Mouse (Mus musculus): ENCODE measurements at regions not wholly inside any gene's neighbourhood (a gene's known extent, or its start where the extent isn't known, plus 50 kb on each side); places are given as distances from the start of the nearest gene placed in this dataset.

DNA sequence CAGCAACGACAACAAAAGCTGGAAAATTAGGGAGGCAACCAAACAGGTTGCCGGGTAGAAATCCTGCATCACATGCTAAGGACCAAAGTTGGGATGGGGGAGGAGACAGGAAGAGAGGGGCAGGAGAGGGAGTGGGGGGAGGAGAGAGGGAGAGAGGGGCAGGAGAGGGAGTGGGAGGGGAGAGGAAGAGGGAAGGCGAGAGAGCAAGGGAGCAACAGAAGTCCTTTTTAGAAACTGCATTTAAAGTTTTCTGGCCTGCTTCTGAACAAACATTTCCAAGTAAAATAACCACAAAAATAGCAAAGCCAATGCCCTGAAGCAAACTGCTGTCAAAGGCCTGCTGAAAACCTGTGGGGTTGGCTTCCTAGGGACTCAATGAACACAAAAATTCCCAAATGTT lies 589.3 kb downstream of the Gm19410 start:
- no peak overlapping the region for H3K27ac ChIP-seq (ENCODE audit: insufficient read depth, low read length)
- TF ChIP-seq POLR2A (IDR thresholded peaks at IDR 0.05; ENCODE audit: extremely low read depth, insufficient read depth, low read length): no peak
- TF ChIP-seq CTCF (IDR thresholded peaks at IDR 0.05; ENCODE audit: extremely low read depth, insufficient read depth, low read length): no peak
- H3K4me1 ChIP-seq (ENCODE audit: control insufficient read depth, insufficient read depth, low read length): no peaks in the 10 kb centered on the region
- no peak overlapping the region for H3K4me3 ChIP-seq (ENCODE audit: insufficient read depth, low read length)

DNA sequence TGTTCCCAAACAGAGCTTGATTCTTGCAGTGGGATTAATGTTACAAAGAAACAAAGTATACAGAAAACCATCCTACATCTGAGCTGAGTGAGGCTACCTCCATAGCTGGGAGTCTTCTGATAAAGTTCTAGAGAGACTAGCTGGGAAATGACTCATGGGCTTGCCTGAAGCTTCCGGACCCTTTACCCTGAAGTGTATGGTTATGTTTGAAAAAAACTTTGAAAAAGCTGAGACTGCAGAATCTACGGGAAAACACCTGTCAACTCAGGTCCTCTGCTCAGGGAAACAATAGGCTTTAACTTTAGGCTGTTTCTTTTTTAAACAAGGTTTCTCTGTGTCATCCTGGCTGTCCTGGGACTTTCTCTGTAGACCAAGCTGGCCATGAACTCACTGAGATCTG lies 593.4 kb downstream of the Gm19410 start:
- H3K4me3 ChIP-seq (ENCODE audit: insufficient read depth, low read length): no peak overlapping the region
- no peak overlapping the region for H3K27ac ChIP-seq (ENCODE audit: insufficient read depth, low read length)
- H3K4me1 ChIP-seq (ENCODE audit: control insufficient read depth, insufficient read depth, low read length): no peaks in the 10 kb centered on the region; the same call in 1 of the 2 replicates
- TF ChIP-seq CTCF (IDR thresholded peaks at IDR 0.05; ENCODE audit: extremely low read depth, insufficient read depth, low read length) (no peak), POLR2A (IDR thresholded peaks at IDR 0.05; ENCODE audit: extremely low read depth, insufficient read depth, low read length) (no peak)

DNA sequence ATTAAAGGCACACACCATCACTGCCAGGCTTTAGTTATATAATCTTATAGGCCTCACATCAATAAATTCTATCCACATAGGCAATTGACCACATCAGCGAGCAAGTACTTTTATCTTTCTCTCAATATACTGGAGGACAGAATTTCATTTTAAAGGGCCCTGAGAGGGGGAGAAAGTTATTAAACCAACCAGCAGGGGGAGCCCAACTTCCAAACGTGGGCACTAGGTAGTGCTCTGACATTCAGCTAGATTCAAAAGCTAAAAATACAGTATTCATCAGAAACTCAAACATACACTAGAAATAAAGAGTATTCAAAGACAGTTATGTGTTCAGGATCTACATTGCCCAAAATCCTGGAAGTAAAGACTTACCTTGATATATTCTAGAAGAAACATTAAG lies 595.7 kb downstream of the Gm19410 start:
- H3K27ac ChIP-seq (ENCODE audit: insufficient read depth, low read length): no peak overlapping the region
- TF ChIP-seq CTCF (IDR thresholded peaks at IDR 0.05; ENCODE audit: extremely low read depth, insufficient read depth, low read length) (peak; percentile 70), POLR2A (IDR thresholded peaks at IDR 0.05; ENCODE audit: extremely low read depth, insufficient read depth, low read length) (no peak)

DNA sequence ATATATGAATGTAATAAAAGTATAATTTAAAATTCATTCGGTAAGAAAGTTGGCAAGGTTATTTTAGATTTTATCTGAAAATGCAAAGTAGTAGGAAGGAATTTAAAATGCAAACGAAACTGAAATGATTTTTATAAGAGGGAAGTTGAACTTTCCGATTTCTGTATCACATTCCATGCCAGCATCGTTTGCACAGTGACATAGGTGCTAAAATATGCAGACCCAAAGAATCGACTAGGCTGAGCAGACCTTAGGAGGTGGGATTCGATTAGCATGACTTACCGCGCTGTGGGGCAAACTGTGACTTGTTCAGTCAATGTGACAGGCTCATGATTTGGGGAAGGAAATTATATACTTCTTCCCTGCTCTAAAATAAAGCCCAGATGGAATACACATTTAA lies 596.2 kb downstream of the Gm19410 start:
- Histone ChIP-seq H3K4me1 (ENCODE audit: control insufficient read depth, insufficient read depth, low read length) (no peaks in the 10 kb centered on the region; the same call in 1 of the 2 replicates), H3K4me3 (ENCODE audit: insufficient read depth, low read length) (no peak overlapping the region), H3K27ac (ENCODE audit: insufficient read depth, low read length) (no peak overlapping the region)
- TF ChIP-seq CTCF (IDR thresholded peaks at IDR 0.05; ENCODE audit: extremely low read depth, insufficient read depth, low read length) (no peak), POLR2A (IDR thresholded peaks at IDR 0.05; ENCODE audit: extremely low read depth, insufficient read depth, low read length) (no peak)

More for the DNA sequence above, 595.7 kb downstream of the Gm19410 start:
- Histone ChIP-seq H3K4me1 (ENCODE audit: control insufficient read depth, insufficient read depth, low read length) (no peaks in the 10 kb centered on the region; the same call in 1 of the 2 replicates), H3K4me3 (ENCODE audit: insufficient read depth, low read length) (no peak overlapping the region)

DNA sequence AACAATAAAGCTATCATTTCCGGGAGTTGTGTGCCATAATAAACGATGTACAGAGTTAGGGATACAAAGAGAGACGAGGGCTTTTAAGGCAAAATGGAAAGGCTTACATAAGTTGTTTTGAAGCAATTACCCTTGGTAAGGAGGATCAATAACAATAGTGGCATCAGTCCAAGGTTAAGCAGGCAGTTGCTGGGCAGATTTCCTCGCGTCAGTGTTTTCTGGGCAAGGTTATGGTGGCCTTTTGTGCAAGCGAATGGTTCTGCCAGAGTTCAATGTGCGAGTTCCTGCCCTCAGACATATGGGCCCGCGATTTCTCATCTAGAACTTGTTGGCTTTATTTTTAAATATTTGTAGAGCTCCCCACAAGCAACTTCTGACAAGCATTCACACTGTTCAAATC lies 597.7 kb downstream of the Gm19410 start:
- no peak overlapping the region for H3K27ac ChIP-seq (ENCODE audit: insufficient read depth, low read length)

DNA sequence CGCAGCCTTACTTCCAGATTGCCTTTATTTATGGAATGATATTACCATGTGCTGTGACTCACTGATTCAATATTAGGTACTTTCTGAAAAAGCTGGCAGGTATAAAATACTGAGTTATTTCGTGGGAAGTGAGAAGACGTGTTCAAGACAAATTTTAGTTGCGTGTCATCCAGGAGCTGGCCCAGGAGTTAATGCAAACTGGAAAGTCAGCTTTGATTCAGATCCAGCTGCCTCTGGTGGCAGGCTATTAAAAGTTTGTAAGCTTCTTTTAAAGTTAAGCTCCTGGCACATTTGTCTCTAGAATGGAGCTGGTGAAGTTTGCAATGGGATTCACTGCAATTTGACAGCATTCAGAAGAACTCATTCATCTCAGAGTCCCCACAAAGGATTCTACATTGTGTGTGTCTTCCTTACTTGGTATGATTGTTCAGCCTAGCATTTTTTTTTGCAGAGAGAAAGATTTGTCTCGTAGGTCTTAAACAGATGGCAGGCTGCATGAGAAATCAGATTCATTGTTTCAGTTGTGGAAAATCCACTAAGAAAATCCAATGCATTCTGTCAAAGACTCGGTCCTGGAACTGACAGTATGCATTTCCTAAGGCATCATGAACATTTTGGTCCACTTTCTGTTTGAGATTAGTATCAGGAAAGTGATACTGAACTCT lies 599.1 kb downstream of the Gm19410 start:
- TF ChIP-seq POLR2A (IDR thresholded peaks at IDR 0.05; ENCODE audit: extremely low read depth, insufficient read depth, low read length) (no peak), CTCF (IDR thresholded peaks at IDR 0.05; ENCODE audit: extremely low read depth, insufficient read depth, low read length) (no peak)
- no peak overlapping the region for H3K27ac ChIP-seq (ENCODE audit: insufficient read depth, low read length)
- H3K4me3 ChIP-seq (ENCODE audit: insufficient read depth, low read length): no peak overlapping the region
- no peaks in the 10 kb centered on the region; the same call in 1 of the 2 replicates for H3K4me1 ChIP-seq (ENCODE audit: control insufficient read depth, insufficient read depth, low read length)

More for the DNA sequence above, 597.7 kb downstream of the Gm19410 start:
- H3K4me3 ChIP-seq (ENCODE audit: insufficient read depth, low read length): no peak overlapping the region
- TF ChIP-seq POLR2A (IDR thresholded peaks at IDR 0.05; ENCODE audit: extremely low read depth, insufficient read depth, low read length): no peak
- TF ChIP-seq CTCF (IDR thresholded peaks at IDR 0.05; ENCODE audit: extremely low read depth, insufficient read depth, low read length): no peak
- no peaks in the 10 kb centered on the region; the same call in 1 of the 2 replicates for H3K4me1 ChIP-seq (ENCODE audit: control insufficient read depth, insufficient read depth, low read length)

DNA sequence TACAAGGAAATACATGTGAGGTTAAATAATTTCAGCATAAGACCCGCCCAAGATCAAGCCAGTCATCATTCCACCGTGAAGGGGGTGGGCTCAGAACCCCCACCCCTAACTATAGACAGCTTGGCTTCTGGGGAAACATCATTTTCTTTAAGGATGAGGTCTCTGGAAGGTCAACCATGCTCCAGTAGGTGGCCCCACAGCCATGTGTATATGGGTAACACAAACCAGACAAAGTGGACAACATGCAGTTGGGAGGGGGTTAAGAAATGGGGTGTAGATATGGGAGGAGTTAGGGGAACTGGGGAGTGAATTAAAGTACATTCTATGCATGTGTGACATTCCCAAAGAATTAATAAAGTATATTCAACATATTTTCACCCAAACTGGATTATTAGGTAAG lies 600.4 kb downstream of the Gm19410 start:
- no peaks in the 10 kb centered on the region; the same call in 1 of the 2 replicates for H3K4me1 ChIP-seq (ENCODE audit: control insufficient read depth, insufficient read depth, low read length)
- no peak overlapping the region for H3K4me3 ChIP-seq (ENCODE audit: insufficient read depth, low read length)
- H3K27ac ChIP-seq (ENCODE audit: insufficient read depth, low read length): no peak overlapping the region
- TF ChIP-seq CTCF (IDR thresholded peaks at IDR 0.05; ENCODE audit: extremely low read depth, insufficient read depth, low read length) (peak; percentile 23; the same call in 1 of the 2 replicates), POLR2A (IDR thresholded peaks at IDR 0.05; ENCODE audit: extremely low read depth, insufficient read depth, low read length) (no peak)

DNA sequence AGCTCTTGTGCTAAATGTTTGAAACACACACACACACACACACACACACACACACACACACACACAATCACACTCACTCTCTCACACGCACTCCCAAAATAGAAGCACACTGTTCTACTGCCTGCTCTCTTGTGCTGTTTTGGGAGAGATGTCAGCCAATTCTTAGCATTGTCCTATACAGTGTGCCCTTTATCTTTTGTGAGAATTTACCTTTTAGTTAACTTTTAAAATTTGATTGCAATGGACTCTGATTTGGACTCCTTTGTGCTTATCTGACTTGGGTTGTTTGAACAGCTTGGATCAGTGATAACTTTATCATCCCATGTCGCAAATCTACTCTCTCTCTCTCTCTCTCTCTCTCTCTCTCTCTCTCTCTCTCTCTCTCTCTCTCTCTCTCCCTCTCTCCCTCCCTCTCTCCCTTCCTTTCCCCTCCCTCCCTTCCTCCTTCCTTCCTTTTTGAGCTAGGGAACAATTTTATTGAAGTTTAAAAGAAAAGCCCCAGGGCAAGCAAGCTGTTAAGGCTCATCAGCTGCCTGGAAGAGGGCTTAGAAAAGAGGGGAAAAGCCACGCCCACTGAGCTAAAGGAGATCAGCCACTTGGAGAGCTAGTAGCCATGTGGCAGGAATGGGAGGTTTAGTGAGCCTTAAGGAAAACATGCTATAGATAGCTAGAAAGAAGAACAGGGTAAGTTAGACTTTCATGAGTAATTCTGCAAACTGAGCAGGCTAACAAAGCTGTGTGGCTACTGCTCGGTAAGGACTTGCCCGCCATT lies 611.2 kb downstream of the Gm19410 start:
- TF ChIP-seq CTCF (IDR thresholded peaks at IDR 0.05; ENCODE audit: extremely low read depth, insufficient read depth, low read length) (no peak), POLR2A (IDR thresholded peaks at IDR 0.05; ENCODE audit: extremely low read depth, insufficient read depth, low read length) (no peak)
- Histone ChIP-seq H3K4me3 (ENCODE audit: insufficient read depth, low read length) (no peak overlapping the region), H3K27ac (ENCODE audit: insufficient read depth, low read length) (no peak overlapping the region), H3K4me1 (ENCODE audit: control insufficient read depth, insufficient read depth, low read length) (no peaks in the 10 kb centered on the region)

DNA sequence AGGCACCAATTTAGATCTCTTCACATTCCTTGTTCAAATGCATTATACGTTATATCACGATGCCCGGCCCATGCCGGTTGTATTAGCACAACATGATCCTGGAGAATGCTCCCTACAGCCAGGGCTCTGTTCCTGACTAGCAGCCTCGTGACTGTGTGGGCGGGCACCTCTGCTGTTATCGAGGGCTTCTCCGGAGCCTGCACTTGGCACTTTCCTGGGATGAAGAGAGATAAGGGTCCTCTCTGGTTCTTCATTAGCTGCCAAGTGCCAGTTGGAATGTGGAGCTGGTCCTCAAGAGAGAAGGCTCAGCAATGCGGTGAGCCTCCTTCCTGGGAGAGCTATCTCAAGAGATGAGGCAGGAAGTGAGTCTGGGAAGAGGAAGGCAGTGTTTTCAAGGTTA lies 598.9 kb upstream of the AI429214 start:
- TF ChIP-seq POLR2A (IDR thresholded peaks at IDR 0.05; ENCODE audit: extremely low read depth, insufficient read depth, low read length) (no peak), CTCF (IDR thresholded peaks at IDR 0.05; ENCODE audit: extremely low read depth, insufficient read depth, low read length) (no peak)
- H3K27ac ChIP-seq (ENCODE audit: insufficient read depth, low read length): no peak overlapping the region
- H3K4me3 ChIP-seq (ENCODE audit: insufficient read depth, low read length): no peak overlapping the region
- no peaks in the 10 kb centered on the region for H3K4me1 ChIP-seq (ENCODE audit: control insufficient read depth, insufficient read depth, low read length)

DNA sequence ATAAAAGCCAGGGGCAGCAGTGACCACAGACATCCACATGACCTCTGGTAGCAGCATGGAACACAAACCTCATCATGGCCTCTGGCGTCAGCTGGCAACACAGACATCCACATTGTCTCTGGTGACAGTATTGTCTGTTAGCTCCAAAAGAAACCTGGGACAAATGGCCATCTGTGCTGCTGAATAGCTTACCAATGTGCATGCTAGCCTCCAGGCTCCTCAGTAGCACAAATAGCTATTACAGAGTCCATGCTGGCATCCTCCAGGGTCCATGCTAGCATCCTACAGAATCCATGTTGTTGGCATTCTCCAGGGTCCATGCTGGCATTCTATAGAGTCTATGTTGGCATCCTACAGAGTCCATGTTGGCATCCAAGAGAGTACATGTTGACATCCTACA lies 596.9 kb upstream of the AI429214 start:
- Histone ChIP-seq H3K4me1 (ENCODE audit: control insufficient read depth, insufficient read depth, low read length) (no peaks in the 10 kb centered on the region), H3K4me3 (ENCODE audit: insufficient read depth, low read length) (no peak overlapping the region), H3K27ac (ENCODE audit: insufficient read depth, low read length) (no peak overlapping the region)
- no peak for TF ChIP-seq CTCF (IDR thresholded peaks at IDR 0.05; ENCODE audit: extremely low read depth, insufficient read depth, low read length)
- TF ChIP-seq POLR2A (IDR thresholded peaks at IDR 0.05; ENCODE audit: extremely low read depth, insufficient read depth, low read length): no peak

All from cortical plate, adult 2 months (tissue).